Mouse (Mus musculus) MEL (cell line): ENCODE measurements around the gene Lrrc61. TPM values are rescaled to one million over a fixed set of nuclear protein-coding genes. Genes with fewer than 3 reads are reported as not detected.

Source experiments
- DNase-seq: peaks from one replicate; pipeline ENCODE4 v3.0.0; 2011; ENCODE audit warnings: low read depth, low spot score
- H3K27ac ChIP-seq: 2 replicates; pipeline ENCODE4 v1.5.1; 2012; ENCODE audit warnings: low read depth, mild to moderate bottlenecking, control low read depth, low read length, moderate library complexity; ENCODE audit not compliant: control insufficient read depth
- H3K27me3 ChIP-seq, 2 experiments: fragments of 150-350 bp in 1 of 2; sonication (generic) in 1 of 2; 2 replicates each; pipeline ENCODE4 v1.6.1; 2012; ENCODE audit warnings: low read length in 2 of 2, mild to moderate bottlenecking in 2 of 2, improper control_type of control experiment in 1 of 2, moderate library complexity in 1 of 2; ENCODE audit not compliant: insufficient read depth in 2 of 2, control insufficient read depth in 1 of 2
- H3K36me3 ChIP-seq, 2 experiments: 2 replicates each; pipeline ENCODE4 v1.6.1; 2012 to 2014; ENCODE audit warnings: low read length in 2 of 2, improper control_type of control experiment in 1 of 2, inconsistent platforms in 1 of 2, mild to moderate bottlenecking in 1 of 2; ENCODE audit not compliant: insufficient read depth in 2 of 2, control insufficient read depth in 1 of 2
- H3K4me1 ChIP-seq, 2 experiments: fragments of 150-350 bp in 1 of 2; sonication (generic) in 1 of 2; 2 replicates each; pipeline ENCODE4 v1.6.1; 2012; ENCODE audit warnings: low read length in 2 of 2, improper control_type of control experiment in 1 of 2, mild to moderate bottlenecking in 1 of 2; ENCODE audit not compliant: insufficient read depth in 2 of 2, control insufficient read depth in 1 of 2
- H3K4me3 ChIP-seq, 2 experiments: fragments of 150-350 bp in 1 of 2; sonication (generic) in 1 of 2; 2 replicates each; pipeline ENCODE4 v1.5.1; 2012; ENCODE audit warnings: low read depth in 2 of 2, low read length in 2 of 2, mild to moderate bottlenecking in 2 of 2, moderate library complexity in 2 of 2, control low read depth in 1 of 2, improper control_type of control experiment in 1 of 2; ENCODE audit not compliant: control insufficient read depth in 1 of 2, insufficient read depth in 1 of 2
- H3K79me2 ChIP-seq: 2 replicates; pipeline ENCODE4 v1.6.1; 2012; ENCODE audit warnings: mild to moderate bottlenecking, low read length, moderate library complexity; ENCODE audit not compliant: control insufficient read depth, poor library complexity, insufficient read depth
- H3K9ac ChIP-seq: 2 replicates; pipeline ENCODE4 v1.6.1; 2012; ENCODE audit warnings: low read depth, mild to moderate bottlenecking, control low read depth, low read length, moderate library complexity; ENCODE audit not compliant: control insufficient read depth, poor library complexity, severe bottlenecking
- H3K9me3 ChIP-seq: fragments of 150-350 bp; sonication (generic); replicated peaks from 2 replicates; pipeline ENCODE4 v1.6.1; 2012; ENCODE audit warnings: mild to moderate bottlenecking, low read length, improper control_type of control experiment, moderate library complexity; ENCODE audit not compliant: insufficient read depth
- BHLHE40 ChIP-seq: IDR thresholded peaks from 2 replicates; pipeline ENCODE4 v1.6.1; 2012; ENCODE audit warnings: low read depth, mild to moderate bottlenecking, inconsistent platforms, low read length, improper control_type of control experiment, borderline replicate concordance
- CHD1 ChIP-seq: IDR thresholded peaks from 2 replicates; pipeline ENCODE4 v1.6.1; 2012; ENCODE audit warnings: low read depth, mild to moderate bottlenecking, inconsistent platforms, low read length, improper control_type of control experiment
- CTCF ChIP-seq, 3 experiments: IDR thresholded peaks in 2 of 3; conservative IDR thresholded peaks in 1 of 3; 2 replicates each; pipeline ENCODE4 v1.5.1; 2011 to 2012; ENCODE audit warnings: low read length in 3 of 3, low read depth in 2 of 3, mild to moderate bottlenecking in 2 of 3, improper control_type of control experiment in 1 of 3, inconsistent platforms in 1 of 3, mixed read lengths in 1 of 3, moderate library complexity in 1 of 3; ENCODE audit not compliant: control insufficient read depth in 1 of 3, insufficient read depth in 1 of 3, poor library complexity in 1 of 3, severe bottlenecking in 1 of 3
- JUND ChIP-seq: IDR thresholded peaks from 2 replicates; pipeline ENCODE4 v1.6.1; 2011; ENCODE audit warnings: low read depth, mild to moderate bottlenecking, improper control_type of control experiment, low read length
- MAFK ChIP-seq: IDR thresholded peaks from 2 replicates; pipeline ENCODE4 v1.6.1; 2011; ENCODE audit warnings: low read depth, mild to moderate bottlenecking, low read length, improper control_type of control experiment, borderline replicate concordance
- MAX ChIP-seq: IDR thresholded peaks from 2 replicates; pipeline ENCODE4 v1.6.1; 2011; ENCODE audit warnings: low read length, improper control_type of control experiment
- MEF2A ChIP-seq: IDR thresholded peaks from 2 replicates; pipeline ENCODE4 v1.6.1; 2014; ENCODE audit warnings: low read depth, mild to moderate bottlenecking, inconsistent platforms, low read length, improper control_type of control experiment; ENCODE audit not compliant: poor library complexity, insufficient replicate concordance, severe bottlenecking; ENCODE audit errors: extremely low read depth
- MYB ChIP-seq: IDR thresholded peaks from 2 replicates; pipeline ENCODE4 v1.6.1; 2011; ENCODE audit warnings: mild to moderate bottlenecking, low read depth, low read length, improper control_type of control experiment
- MYC ChIP-seq: IDR thresholded peaks from 2 replicates; pipeline ENCODE4 v1.6.1; 2011; ENCODE audit warnings: low read depth, mild to moderate bottlenecking, low read length, improper control_type of control experiment, moderate library complexity
- NELFE ChIP-seq: IDR thresholded peaks from 2 replicates; pipeline ENCODE4 v1.6.1; 2011; ENCODE audit warnings: low read depth, low read length, improper control_type of control experiment
- POLR2AphosphoS5 ChIP-seq: IDR thresholded peaks from 2 replicates; pipeline ENCODE4 v1.6.1; 2012; ENCODE audit warnings: low read depth, borderline replicate concordance, mild to moderate bottlenecking, inconsistent platforms, low read length, moderate library complexity, mixed read lengths
- RAD21 ChIP-seq: IDR thresholded peaks from 2 replicates; pipeline ENCODE4 v1.6.1; 2011; ENCODE audit warnings: mild to moderate bottlenecking, low read depth, low read length, improper control_type of control experiment
- SIN3A ChIP-seq: IDR thresholded peaks from 2 replicates; pipeline ENCODE4 v1.6.1; 2012; ENCODE audit warnings: low read length, improper control_type of control experiment, inconsistent platforms
- TBP ChIP-seq: IDR thresholded peaks from 2 replicates; pipeline ENCODE4 v1.8.0; 2011; ENCODE audit warnings: low read depth, low read length, improper control_type of control experiment
- UBTF ChIP-seq: IDR thresholded peaks from 2 replicates; pipeline ENCODE4 v1.6.1; 2012; ENCODE audit warnings: low read depth, mild to moderate bottlenecking, inconsistent platforms, low read length, improper control_type of control experiment, moderate library complexity, borderline replicate concordance; ENCODE audit not compliant: insufficient read depth
- ZKSCAN1 ChIP-seq: IDR thresholded peaks from 2 replicates; pipeline ENCODE4 v1.6.1; 2012; ENCODE audit warnings: low read depth, mild to moderate bottlenecking, inconsistent platforms, low read length, improper control_type of control experiment, moderate library complexity
- ZMIZ1 ChIP-seq: IDR thresholded peaks from 2 replicates; pipeline ENCODE4 v1.6.1; 2012; ENCODE audit warnings: low read depth, mild to moderate bottlenecking, inconsistent platforms, low read length, improper control_type of control experiment, moderate library complexity
- polyA plus RNA-seq, 2 experiments: library from polyadenylated mRNA; stranded (reverse) in 1 of 2; unstranded in 1 of 2; fragments of >175 nt in 1 of 2; fragments of >200 nt in 1 of 2; gene quantifications; 2 replicates each; pipeline versions ENCODE4 v1.2.1 to v1.2.4; 2012; ENCODE audit warnings: low replicate concordance in 2 of 2, low read depth in 1 of 2; ENCODE audit not compliant: insufficient read length in 2 of 2, insufficient read depth in 1 of 2, missing spikeins in 1 of 2
- total RNA-seq: library from RNA; depleted of rRNA; stranded (reverse); fragments of 300-350 nt; gene quantifications from 2 replicates; pipeline ENCODE4 v1.2.3, GENCODE M21; 2012

Gene Lrrc61
- total and polyA plus RNA-seq, 3 experiments = not detected

GRCm38 (mm10) chr6:48546858-48547257 is 7.7 kb upstream of the Lrrc61 start:
- Histone ChIP-seq H3K4me1 (no peaks in the 10 kb centered on the region), H3K9me3 (no peaks in the 10 kb centered on the region), H3K79me2 (no peaks in the 10 kb centered on the region), H3K27ac (no peak overlapping the region), H3K27me3 (no peaks in the 10 kb centered on the region), H3K9ac (no peak overlapping the region), H3K4me3 (no peak overlapping the region), H3K36me3 (no peaks in the 10 kb centered on the region)
- TF ChIP-seq MEF2A (no peak), ZKSCAN1 (no peak), MYC (no peak), UBTF (no peak), POLR2AphosphoS5 (no peak), ZMIZ1 (no peak)
- no peak for DNase-seq

GRCm38 (mm10) chr6:48548314-48548713 is 6.3 kb upstream of the Lrrc61 start:
- Histone ChIP-seq H3K27me3 (no peaks in the 10 kb centered on the region), H3K27ac (no peak overlapping the region), H3K4me3 (no peak overlapping the region), H3K9me3 (no peaks in the 10 kb centered on the region), H3K4me1 (no peaks in the 10 kb centered on the region), H3K36me3 (no peaks in the 10 kb centered on the region), H3K9ac (no peak overlapping the region), H3K79me2 (no peaks in the 10 kb centered on the region)
- TF ChIP-seq MYB = no peak
- TF ChIP-seq NELFE = no peak
- no peak for TF ChIP-seq MAFK
- no peak for TF ChIP-seq CHD1
- TF ChIP-seq CTCF (IDR thresholded peaks at IDR 0.05 in 2 of 3, conservative IDR thresholded peaks at IDR 0.05 in 1 of 3; ENCODE audit: control insufficient read depth in 1 of 3, insufficient read depth in 1 of 3, low read depth in 2 of 3, low read length in 3 of 3, poor library complexity in 1 of 3, severe bottlenecking in 1 of 3) = no peak
- no peak for TF ChIP-seq JUND
- no peak for TF ChIP-seq MAX
- DNase-seq = no peak

- Histone ChIP-seq H3K27ac (no peak overlapping the region), H3K9ac (no peak overlapping the region), H3K4me3 (no peak overlapping the region), H3K79me2 (no peaks in the 10 kb centered on the region), H3K27me3 (no peaks in the 10 kb centered on the region), H3K9me3 (no peaks in the 10 kb centered on the region), H3K36me3 (no peaks in the 10 kb centered on the region), H3K4me1 (no peaks in the 10 kb centered on the region)
- peak; percentile 58 for DNase-seq
- TF ChIP-seq MAFK (no peak), BHLHE40 (no peak), RAD21 (no peak), TBP (no peak), SIN3A (no peak)
Observed at GRCm38 (mm10) chr6:48552918-48553317, 1.7 kb upstream of the Lrrc61 start.
